Mouse (Mus musculus) stomach, embryonic 15.5 days (tissue): ENCODE data around the gene Fam151a. TPM values are rescaled to one million over a fixed set of nuclear protein-coding genes. Genes with fewer than 3 reads are reported as not detected.
"Not testable (repeated sequence)": the region's sequence is repeated elsewhere in the genome, so short reads cannot be mapped to it uniquely, and the experiment has no call there.

ENCODE experiments used
- ATAC-seq: fragments of 200-750 bp; cut with Nextera tagmentation; 2 replicates; pipeline ENCODE4 v1.8.0; 2017; ENCODE audit warnings: low read depth, moderate number of reproducible peaks, moderate TSS enrichment; ENCODE audit not compliant: insufficient read depth, low FRiP score
- H3K27ac ChIP-seq: fragments of 300-500 bp; sonication (generic); 2 replicates; pipeline ENCODE4 v1.5.1; 2015; ENCODE audit warnings: mild to moderate bottlenecking, inconsistent platforms
- H3K27me3 ChIP-seq: fragments of 300-500 bp; sonication (generic); replicated peaks from 2 replicates; pipeline ENCODE4 v1.6.1; 2015; ENCODE audit warnings: inconsistent platforms
- H3K36me3 ChIP-seq: fragments of 300-500 bp; sonication (generic); 2 replicates; pipeline ENCODE4 v1.6.1; 2015; ENCODE audit warnings: inconsistent platforms
- H3K4me1 ChIP-seq: fragments of 300-500 bp; sonication (generic); 2 replicates; pipeline ENCODE4 v1.6.1; 2015; ENCODE audit warnings: inconsistent platforms
- H3K4me2 ChIP-seq: fragments of 300-500 bp; sonication (generic); 2 replicates; pipeline ENCODE4 v1.6.1; 2015; ENCODE audit warnings: mild to moderate bottlenecking, inconsistent platforms
- H3K4me3 ChIP-seq: fragments of 300-500 bp; sonication (generic); replicated peaks from 2 replicates; pipeline ENCODE4 v1.5.1; 2015; ENCODE audit warnings: inconsistent platforms
- H3K9ac ChIP-seq: fragments of 300-500 bp; sonication (generic); 2 replicates; pipeline ENCODE4 v1.6.1; 2015; ENCODE audit warnings: inconsistent platforms
- H3K9me3 ChIP-seq: fragments of 300-500 bp; sonication (generic); 2 replicates; pipeline ENCODE4 v1.6.1; 2016; ENCODE audit warnings: inconsistent platforms
- WGBS: fragments of 180-500 bp; shearing (Covaris S2); methylation state at CpG from one replicate; pipeline ENCODE4 v1.1.7; 2015; 5-methylcytosine and 5-hydroxymethylcytosine counted together
- polyA plus RNA-seq: library from polyadenylated mRNA; unstranded; fragments of >200 nt; fragmentation: Nextera tagmentation; extraction: Ambion mirVana; gene quantifications from 2 replicates; pipeline ENCODE4 v1.2.1, GENCODE M21; 2015

The Fam151a gene
- polyA plus RNA-seq, 1 experiment from 2014 or later = 8.8 TPM

DNA sequence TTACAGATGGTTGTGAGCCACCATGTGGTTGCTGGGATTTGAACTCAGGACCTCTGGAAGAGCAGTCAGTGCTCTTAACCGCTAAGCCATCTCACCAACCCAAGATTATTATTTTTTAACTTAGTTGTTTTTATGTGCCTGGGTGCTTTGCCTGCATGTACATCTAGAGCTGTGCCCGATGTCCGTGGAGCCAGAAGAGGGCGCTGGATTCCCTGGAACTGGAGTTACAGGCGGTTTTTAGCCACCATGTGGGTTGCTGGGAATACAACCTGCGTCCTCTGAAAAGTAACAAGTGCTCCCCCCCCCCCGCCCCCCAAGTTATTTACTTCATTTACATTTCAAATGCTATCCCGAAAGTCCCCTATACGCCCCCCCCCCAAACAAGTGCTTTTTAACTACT is 60.1 kb downstream of the Fam151a start:
- H3K27ac ChIP-seq, H3K27me3 ChIP-seq, H3K4me1 ChIP-seq, H3K4me2 ChIP-seq, ATAC-seq, H3K9me3 ChIP-seq, H3K36me3 ChIP-seq, H3K4me3 ChIP-seq, H3K9ac ChIP-seq: not testable (repeated sequence)
- 91% methylated on average over 9 of the region's 9 CpGs for WGBS

DNA sequence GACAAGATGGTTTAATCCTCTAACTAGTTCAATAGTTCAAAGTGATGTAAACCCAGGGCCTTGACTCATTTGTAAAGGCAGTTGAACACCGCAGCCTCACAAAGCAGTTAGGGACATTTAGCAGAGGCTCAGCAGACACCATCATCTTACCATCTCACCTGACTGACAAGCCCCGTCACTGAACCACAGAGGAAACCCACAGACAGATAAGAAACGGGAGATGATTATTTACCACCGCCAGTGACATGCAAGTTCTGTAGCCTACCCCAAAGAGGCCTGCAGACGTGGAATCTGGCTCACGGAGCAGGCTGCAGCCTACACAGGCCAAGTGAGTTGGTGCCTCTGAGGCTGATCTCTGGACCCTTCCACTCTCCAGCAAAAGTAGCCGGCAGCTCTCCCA is 60.6 kb downstream of the Fam151a start:
- no peak for ATAC-seq
- Histone ChIP-seq H3K9ac (no peak overlapping the region), H3K27ac (no peak overlapping the region), H3K27me3 (no peaks in the 10 kb centered on the region), H3K4me2 (no peak overlapping the region), H3K36me3 (no peaks in the 10 kb centered on the region), H3K4me3 (no peak overlapping the region), H3K9me3 (no peaks in the 10 kb centered on the region), H3K4me1 (peaks cover 14% of the 10 kb centered on the region)
- WGBS = 81% methylated on average over 7 of the region's 7 CpGs

DNA sequence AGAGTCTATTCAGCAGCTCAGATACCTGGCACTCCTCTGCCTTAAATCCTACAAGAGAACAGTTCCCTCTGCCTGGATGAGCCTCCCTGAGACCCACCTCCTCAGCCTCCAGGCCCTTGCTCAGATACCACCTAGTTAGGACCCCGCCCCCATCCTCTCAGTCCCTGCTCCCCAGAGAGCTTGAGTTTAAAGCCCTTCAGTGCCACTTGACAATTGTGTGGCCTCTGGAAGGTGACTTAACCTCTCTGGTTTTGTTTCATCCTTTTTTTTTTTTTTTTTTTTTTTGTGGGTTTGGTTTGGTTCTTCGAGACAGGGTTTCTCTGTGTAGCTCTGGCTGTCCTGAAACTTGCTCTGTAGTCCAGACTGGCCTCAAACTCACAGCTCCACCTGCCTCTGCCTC is 61.6 kb downstream of the Fam151a start:
- no peak overlapping the region for H3K4me2 ChIP-seq
- H3K9ac ChIP-seq = no peak overlapping the region
- H3K36me3 ChIP-seq = no peaks in the 10 kb centered on the region
- peaks cover 24% of the 10 kb centered on the region for H3K4me1 ChIP-seq
- H3K27me3 ChIP-seq = no peaks in the 10 kb centered on the region
- H3K4me3 ChIP-seq = no peak overlapping the region
- 96% methylated on average over 2 of the region's 2 CpGs for WGBS
- H3K9me3 ChIP-seq = no peaks in the 10 kb centered on the region
- no peak overlapping the region for H3K27ac ChIP-seq
- ATAC-seq = no peak

Other genes with a start within 250 kb of the Fam151a start
- gene Bsnd, start 241.6 kb upstream of the Fam151a start, polyA plus RNA-seq = not detected in 2 replicates
- gene Dhcr24, start 172.9 kb upstream of the Fam151a start, polyA plus RNA-seq = 6.3 and 7.7 TPM in 2 replicates
- 0.08 TPM in 1 of 2 replicates, not detected in the other for gene Lexm, start 116.6 kb upstream of the Fam151a start, polyA plus RNA-seq
- gene Ttc22, start 111.5 kb upstream of the Fam151a start, polyA plus RNA-seq = 7.3 and 8.2 TPM in 2 replicates
- 11.5 and 13.2 TPM in 2 replicates for gene Pars2, start 82.8 kb upstream of the Fam151a start, polyA plus RNA-seq
- gene Ttc4, start 54.9 kb upstream of the Fam151a start, polyA plus RNA-seq = 77.9 and 80.7 TPM in 2 replicates
- 0.37 and 0.63 TPM in 2 replicates for gene Mroh7, start 3.0 kb upstream of the Fam151a start, polyA plus RNA-seq
- gene Acot11, start 71.1 kb downstream of the Fam151a start, polyA plus RNA-seq = 6.2 and 6.9 TPM in 2 replicates
- 92.4 and 98.5 TPM in 2 replicates for gene Ssbp3, start 176.8 kb downstream of the Fam151a start, polyA plus RNA-seq